Mouse (Mus musculus): Measurements from ENCODE around the gene Fam81b.

GRCm38 (mm10) chr13:76215397-76215796 lies 89.5 kb downstream of the Fam81b start:
- TF ChIP-seq CTCF (IDR thresholded peaks at IDR 0.05; ENCODE audit: control insufficient read depth, insufficient read depth, insufficient replicate concordance, low read depth, low read length) (no peak), POLR2A (IDR thresholded peaks at IDR 0.05; ENCODE audit: control insufficient read depth, low read depth, low read length) (no peak)
